Mouse (Mus musculus) inflammation-experienced regulatory T-cells, adult 6 months (primary cell): ENCODE results near the gene Bmpr1a. TPM values are rescaled to one million over a fixed set of nuclear protein-coding genes. Genes with fewer than 3 reads are reported as not detected.
A peak's percentile ranks its signal among the peaks of the same experiment; 100 is the strongest.

Source experiments
- ATAC-seq: one replicate; pipeline ENCODE4 v1.8.0; 2017
- polyA plus RNA-seq, 3 experiments: library from polyadenylated mRNA; unstranded; fragments of 100-300 nt; shearing (Covaris generic); gene quantifications; one replicate each; pipeline ENCODE4 v1.2.1; 2017

Bmpr1a gene
- polyA plus RNA-seq, 3 experiments from 2014 or later: 0.36 to 0.40 (median 0.40) TPM

DNA sequence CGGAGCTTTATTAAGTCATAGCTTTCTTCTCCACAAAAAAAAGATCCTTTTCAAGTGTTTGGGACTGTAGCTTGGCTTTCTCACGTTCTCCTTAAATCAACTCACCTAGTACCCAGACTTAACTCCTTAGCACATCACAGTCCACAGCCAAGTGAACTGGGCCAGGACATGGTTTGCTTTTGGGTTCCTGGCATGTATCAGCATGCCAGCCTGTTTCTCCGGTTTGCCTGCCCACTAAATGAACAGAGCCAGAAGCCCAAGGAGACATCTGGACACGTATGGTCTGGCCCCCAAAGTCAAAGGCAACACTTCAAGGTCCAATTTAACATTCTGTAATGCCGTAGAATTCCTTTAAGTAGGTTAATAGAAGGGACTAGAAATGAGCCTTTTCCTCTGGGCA is 1.2 kb upstream of the Bmpr1a start:
- ATAC-seq: no peak

DNA sequence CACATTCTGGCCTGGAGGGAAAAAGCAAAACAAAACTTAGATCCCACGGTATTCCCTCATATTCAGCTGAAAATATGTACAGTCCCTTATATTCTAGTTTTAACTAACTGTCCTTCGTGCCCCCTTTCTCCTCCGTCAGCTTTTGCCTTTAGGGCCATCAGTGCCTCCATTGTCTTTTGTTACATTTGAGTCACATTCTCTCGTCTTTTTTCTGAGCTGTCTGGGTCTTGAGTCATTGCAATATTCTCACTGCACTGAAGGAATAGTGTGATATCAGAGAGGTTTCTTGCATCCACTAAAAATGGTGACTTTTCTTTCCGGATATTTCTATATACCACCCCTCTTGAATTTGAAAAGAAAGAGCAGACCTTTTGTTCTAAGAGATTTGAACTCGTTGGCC is 618 bp upstream of the Bmpr1a start:
- ATAC-seq: no peak

DNA sequence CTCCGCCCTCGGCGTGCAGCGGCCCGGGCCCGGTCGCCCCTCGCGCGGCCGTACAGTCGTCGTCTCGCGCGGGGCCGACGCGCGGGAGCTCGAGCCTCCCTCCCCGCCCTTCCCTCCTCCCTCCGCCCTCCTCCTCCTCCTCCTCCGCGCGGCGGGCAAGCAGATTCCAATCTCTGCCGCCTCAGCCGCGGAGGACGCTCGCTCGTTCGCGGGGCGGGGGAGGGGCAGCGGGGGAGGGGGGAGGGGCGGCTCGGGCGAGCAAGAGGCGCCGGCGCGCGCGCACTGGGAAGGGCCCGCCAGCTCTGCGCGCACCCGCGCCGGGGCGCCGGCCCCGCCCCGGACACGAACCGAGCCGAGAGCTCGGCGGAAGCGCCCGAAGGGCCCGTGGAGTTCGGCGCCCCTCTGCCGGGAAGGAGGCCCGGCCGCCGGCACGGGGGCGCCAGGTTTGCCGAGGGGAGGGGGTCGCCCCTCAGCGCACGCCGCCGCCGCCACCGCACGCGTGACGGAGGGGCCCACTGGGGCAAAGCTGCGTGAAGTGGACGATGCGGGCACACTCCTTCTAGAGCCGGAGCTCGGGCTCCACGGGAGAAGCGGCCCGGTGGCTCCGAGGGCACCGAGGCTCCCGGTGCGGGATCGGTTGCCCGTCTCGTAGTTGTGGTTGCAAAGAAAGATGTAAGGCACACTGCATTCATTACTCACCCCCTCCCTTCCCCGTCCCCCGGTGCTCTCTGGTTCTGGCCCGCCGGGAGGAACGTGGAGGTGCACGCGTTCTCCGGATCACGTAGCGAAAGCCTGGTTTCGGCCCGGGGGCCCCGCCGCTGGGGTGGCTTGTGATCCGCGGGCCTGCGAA is 441 bp downstream of the Bmpr1a start:
- peak; percentile 70 for ATAC-seq

DNA sequence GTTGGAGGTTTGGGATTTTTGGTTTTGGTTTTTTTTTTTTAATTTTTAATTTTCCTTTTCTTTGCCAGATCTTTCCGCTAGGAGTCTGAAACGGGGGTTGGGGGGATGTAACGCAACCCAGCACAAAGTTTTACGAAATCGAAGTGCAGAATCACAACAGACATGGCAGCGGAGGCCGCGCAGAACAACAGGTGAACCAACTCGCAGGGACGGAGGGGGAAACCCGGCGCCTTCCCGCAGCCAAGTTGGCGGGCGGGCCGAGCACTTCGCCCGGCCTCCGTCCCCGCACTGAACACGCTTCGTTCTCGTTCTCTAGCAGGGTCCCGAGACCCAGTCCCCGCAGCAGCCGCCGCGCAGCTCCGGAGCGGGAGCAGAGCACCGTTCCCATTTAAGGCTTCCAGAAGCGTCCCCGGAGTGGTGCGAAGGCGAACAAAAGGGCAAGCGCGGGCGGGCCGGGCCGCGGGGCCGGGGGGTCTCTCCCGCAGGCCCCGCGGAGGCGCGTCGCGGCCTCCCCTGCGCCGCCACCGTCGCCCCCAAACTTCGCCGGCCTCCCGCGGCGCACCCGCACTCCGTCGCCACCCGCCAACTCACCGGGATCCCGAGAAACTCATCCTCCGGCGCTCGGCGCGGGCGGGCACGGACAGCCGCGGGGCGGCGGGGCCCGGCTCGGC is 1.2 kb downstream of the Bmpr1a start:
- ATAC-seq: peak; percentile 36

DNA sequence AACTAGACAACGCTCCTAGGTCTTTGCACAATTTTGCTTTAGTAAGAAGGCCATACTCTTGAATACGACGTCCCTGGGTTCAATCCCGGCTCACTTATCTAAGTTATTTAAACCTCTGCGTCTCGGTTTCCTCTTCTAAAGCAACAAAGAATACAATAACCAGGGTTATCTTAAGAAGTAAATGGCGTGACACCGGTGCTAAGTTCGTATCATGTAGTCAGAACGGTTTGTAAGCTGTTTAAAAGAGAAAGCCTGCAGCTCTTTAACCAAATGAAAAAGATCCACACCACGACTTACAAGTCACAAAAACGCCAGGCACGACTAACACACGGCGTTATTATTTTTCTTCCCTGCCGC is 1.7 kb downstream of the Bmpr1a start:
- ATAC-seq: no peak

DNA sequence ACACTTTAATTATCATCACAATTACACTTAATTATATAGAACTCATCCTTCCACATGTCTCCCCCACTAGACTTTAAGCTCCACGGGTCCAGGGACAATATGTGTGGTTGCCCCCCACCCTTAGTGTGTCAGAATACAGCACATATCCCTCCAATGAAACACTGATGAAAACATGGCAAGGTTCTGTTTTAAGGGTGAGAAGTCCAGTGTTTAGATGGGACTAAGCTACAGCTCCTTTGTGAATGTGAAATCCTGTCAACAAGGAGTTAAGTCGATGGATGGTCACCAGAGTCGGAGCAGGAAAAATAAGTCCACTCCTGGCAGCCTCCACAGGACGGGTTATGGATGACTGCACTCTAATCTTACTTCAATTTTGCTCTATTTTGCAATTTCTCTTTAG is 2.8 kb downstream of the Bmpr1a start:
- ATAC-seq: no peak

DNA sequence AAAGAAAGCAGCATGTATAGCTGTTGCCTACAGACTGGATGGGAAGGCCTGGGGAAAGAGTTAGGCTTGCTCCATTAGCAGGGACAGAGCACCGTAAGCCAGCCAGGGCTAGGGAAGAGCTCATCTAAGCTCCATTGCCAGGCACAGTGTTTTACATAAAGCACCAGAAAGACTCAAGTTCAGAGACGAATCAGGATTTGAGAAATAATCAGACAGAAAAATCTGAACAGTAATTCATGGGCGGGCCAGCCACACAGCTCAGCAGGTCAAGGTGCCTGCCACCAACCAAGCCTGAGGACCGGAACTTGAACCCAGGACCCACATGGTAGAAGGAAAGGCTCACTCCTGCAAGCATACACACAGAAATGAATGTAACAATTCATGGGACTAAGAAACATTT is 3.5 kb downstream of the Bmpr1a start:
- ATAC-seq: no peak

DNA sequence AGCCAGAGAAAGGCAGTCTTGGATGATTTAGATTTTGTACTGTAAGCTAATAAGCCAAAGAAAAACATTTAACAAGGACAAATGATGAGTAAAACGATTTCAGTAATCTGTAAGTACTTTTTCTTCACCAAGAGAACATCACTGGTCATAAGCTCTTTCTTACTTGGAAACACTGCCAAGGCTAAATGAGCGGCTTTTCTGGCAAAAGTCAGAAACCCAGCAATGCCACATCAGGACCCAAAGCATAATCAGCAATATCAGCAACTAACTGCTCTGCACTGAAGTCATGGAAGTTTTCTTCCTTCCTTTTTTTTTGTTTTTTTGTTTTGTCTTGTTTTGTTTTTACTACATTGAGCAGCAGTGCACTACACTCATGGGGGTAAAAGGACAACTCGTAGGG is 5.8 kb downstream of the Bmpr1a start:
- ATAC-seq: no peak

DNA sequence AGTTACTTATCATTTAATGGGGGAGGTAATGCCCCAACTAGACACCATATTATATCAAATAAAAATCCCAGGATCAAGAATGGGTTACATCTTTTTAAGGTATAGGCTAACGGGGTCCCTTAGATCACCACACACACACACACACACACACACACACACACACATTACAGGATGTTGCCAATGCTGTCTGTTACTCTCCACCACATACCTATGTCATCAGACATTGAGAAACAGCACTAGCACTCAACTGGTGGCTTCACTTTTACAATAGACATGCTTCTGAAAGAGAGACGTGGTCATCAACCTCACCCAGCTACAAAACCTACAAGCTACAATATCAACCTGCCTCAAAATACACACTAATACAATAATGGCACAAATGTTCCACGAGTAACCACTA is 9.5 kb downstream of the Bmpr1a start:
- ATAC-seq: no peak

- no peak for ATAC-seq
Observed at GRCm38 (mm10) chr14:34492688-34493087, 10.5 kb downstream of the Bmpr1a start.

DNA sequence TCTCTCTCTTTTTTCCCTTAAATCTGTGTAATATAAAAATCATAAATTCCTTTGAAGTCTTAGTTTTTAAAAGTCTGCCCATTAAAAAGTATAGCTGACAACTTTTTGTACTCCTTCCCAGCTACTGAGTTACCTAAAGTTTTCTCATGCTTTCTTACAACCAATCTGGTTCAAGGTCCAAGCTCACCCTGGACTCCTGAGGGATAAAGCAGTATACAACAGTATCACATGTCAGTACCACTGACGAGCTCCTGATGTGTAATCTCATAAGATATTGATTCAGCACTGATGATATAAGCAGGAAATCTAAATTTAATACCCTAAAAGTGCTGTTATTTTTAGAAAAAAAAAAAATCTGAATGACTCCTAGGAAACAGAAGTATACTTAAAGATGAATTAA is 12.2 kb downstream of the Bmpr1a start:
- ATAC-seq: no peak

DNA sequence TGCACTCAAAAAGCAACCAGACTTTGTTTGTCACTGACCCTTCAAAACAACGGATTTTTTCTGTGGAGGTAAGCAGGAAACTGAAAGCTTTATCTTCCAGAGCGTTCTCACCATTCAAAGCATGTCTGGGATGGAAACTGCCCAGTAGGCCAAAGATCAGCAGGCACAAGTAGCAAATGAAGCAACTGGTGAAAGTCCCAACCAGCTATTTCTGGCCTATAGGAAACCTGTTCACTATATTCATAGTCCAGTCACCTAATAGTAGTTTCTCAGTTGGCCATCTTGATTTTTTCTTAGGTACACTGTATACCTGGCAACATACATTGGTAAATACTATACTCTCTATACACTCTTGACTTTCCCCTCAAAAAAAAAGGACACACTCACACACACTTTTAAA is 13.2 kb downstream of the Bmpr1a start:
- ATAC-seq: no peak

DNA sequence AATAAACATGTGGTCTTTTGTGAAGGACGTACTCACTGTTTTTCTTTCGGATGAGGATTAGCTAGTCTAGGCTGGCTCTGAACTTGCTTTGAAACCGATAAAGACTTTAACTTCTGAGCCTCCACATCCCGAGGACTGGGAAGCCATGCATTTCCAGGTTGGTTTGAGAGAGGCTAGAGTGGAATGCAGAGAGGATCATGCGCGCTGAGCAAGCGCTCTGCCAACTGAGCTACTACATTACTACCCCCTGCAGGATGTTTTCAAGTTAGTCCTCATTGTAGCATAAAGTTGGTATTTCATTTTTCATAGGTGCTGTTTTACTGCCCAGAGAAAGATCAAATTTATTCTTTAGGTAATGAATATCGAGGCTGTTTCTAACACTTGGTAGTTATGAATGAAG is 17.0 kb downstream of the Bmpr1a start:
- ATAC-seq: no peak

- no peak for ATAC-seq
Observed at GRCm38 (mm10) chr14:34483469-34484341, 19.4 kb downstream of the Bmpr1a start.

- ATAC-seq: no peak
Observed at GRCm38 (mm10) chr14:34471591-34471990, 31.6 kb downstream of the Bmpr1a start.

- no peak for ATAC-seq
Observed at GRCm38 (mm10) chr14:34466291-34466690, 36.9 kb downstream of the Bmpr1a start.

GRCm38 (mm10) chr14:34459386-34459785 is 43.8 kb downstream of the Bmpr1a start:
- ATAC-seq: no peak

DNA sequence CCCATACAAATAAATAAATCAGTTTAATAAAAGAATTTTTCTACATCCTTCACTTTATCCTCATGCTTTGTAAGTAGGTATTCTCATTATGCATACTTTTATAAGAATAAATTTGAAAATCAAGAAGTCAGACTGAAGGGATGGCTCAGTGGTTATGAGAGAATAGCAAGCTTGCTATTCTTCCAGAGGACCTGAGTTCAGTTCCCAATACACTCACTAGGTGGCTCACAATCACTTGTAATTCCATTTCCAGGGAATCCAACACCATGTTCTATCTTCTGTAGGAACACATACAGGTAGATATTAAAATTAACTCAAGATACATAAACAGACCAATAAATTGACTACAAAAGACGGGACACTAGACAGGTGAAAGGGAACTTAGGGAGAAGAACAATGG is 44.3 kb downstream of the Bmpr1a start:
- no peak for ATAC-seq

- no peak for ATAC-seq
Observed at GRCm38 (mm10) chr14:34454282-34454681, 48.9 kb downstream of the Bmpr1a start.

- ATAC-seq: no peak
Observed at GRCm38 (mm10) chr14:34453648-34454047, 49.5 kb downstream of the Bmpr1a start.

DNA sequence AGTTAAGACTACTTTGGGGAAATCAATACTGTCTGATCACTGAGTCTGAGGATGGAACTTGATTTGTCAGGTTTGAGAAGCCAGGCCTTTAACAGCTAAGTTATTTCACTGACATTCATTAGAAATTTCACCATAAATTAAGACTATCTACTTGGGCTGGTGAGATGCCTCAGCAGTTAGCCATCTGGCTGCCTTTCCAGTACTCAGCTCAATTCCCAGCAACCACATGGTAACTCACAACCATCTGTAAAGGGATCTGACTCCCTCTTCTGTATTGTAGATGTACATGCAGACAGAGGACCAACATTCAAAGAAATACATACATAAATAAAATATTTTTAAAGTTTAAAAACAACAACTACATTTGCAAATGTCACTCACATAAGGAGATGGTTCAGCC is 51.3 kb downstream of the Bmpr1a start:
- no peak for ATAC-seq

- ATAC-seq: no peak
Observed at GRCm38 (mm10) chr14:34450451-34450850, 52.7 kb downstream of the Bmpr1a start.

- no peak for ATAC-seq
Observed at GRCm38 (mm10) chr14:34449807-34450206, 53.3 kb downstream of the Bmpr1a start.
